Mouse (Mus musculus): ENCODE data around the gene Aldh1a3. TPM values are rescaled to one million over a fixed set of nuclear protein-coding genes. Genes with fewer than 3 reads are reported as not detected.

Aldh1a3 gene
- total RNA-seq, 2 experiments from 2014 or later = not detected

DNA sequence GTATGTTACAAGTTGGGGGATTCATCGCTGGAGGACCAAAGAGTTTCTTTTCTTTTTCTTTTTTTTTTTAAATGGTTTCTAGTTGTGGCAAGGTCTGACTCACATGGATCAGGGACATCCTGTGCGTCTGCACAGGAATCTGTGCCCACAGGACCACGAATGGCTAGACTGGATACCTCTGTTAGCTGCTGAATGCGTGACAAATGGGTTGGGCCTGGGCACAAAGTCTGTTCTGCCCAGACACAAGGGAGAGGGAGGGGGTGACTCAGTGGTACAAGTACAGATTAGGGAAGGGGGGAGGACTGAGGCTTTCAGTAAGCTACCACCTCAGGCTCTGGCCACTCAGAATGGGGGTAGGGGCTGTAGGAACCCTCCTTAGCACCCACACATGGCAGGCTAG, 51.6 kb downstream of the Aldh1a3 start:
- ATAC-seq (replicated peaks; ENCODE audit: low FRiP score, poor library complexity, severe bottlenecking) = no peak

DNA sequence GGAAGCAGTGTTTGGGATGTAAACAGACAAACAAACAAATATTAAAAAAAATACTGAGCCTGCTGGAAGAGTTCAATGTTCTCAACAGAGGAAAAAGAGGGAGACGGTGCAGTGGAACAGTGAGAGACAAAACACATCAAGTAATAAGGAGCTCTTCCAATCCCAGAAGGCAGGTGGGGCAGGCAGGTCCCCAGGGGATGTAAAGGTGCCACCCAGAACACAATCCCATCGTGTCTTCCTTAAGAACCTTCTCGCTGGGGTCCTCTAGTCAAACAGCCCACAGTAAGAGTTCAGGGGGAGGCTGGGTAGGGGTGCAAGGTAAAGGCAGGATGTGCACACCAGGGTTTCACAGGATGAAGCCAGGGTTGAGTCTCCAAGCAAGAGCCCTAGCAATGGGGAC, 53.9 kb downstream of the Aldh1a3 start:
- no peak for ATAC-seq (replicated peaks; ENCODE audit: low FRiP score, poor library complexity, severe bottlenecking)

DNA sequence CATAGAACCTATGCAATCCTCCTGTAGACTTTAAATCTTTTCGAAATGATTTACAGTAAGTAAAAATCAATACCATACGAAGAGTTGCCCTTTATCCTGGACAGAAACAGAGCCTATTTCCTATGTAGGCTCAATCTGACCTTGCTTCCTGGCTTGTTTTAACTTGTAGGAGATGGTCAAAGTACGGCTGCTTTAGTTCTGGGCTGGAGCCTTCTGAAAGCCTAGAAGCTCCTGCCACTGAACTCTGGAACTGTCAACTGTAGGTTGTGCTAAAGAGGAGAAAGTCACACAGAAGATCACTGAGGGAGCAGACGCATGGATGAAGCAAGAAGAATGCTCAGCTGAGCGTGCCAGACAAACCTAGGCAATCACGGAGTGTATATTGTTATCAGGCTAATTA, 56.3 kb downstream of the Aldh1a3 start:
- ATAC-seq (replicated peaks; ENCODE audit: low FRiP score, poor library complexity, severe bottlenecking) = no peak

DNA sequence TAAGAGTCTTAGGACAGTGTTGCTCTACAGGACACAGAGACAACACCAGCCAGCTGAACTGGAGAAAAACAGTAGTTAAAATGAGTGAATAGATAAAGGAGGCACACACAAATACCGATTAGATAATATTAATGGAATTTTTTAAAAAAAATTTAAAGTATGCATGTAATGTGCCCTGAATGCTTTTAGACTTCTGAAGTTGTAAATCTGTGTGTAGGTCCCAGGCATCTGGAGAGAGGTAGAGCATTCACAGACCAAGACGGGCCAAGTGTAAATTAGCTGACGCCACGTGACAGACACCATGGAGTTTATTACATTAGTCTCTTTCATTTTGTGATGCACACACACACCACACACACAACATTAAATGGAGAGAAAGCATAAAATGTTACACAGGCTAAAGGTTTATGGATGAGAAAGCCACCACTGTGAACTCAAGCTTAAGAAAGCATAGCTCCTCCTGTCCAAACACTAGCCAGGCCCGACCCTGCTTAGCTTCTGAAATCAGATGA, 57.3 kb downstream of the Aldh1a3 start:
- no peak for ATAC-seq (replicated peaks; ENCODE audit: low FRiP score, poor library complexity, severe bottlenecking)

DNA sequence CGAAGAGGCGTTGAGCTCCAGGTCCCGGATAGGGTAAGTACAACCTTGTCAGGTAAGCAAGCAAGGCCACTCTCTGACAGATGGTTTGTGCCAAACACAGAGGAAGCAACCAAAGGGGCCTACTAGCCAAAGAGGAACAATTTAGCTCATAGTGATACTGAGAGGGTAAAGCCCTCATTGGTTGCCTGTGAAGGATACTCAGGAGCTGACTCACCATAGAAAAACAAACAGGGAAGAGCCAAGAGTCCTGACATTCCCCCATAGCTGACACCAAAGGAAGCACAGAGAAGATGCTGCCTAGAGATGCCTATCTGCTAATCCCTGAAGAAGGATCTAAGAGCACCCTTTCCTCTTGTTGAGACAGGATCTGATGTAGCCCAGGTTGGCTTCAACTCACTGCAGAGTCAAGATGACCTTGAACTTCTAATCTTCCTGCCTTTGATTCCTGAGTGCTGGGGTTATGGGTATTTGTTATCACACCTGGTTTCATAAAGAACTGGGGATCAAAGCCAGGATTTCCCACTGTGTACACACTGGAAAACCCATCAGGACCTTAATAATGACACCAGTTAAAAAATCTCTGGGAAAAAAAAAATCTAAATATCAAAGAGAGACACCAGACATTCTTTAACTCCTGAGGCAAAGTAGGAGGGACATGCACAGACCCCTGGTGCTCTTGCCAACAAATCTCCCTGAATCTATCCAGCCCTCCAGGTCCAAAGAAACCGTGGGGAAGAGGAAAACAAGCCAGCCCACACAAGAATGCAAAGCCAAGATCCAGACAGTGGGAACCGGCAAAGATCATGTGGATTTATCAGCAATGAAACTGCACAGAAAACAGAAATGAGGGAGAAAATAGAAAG, 58.0 kb downstream of the Aldh1a3 start:
- no peak for ATAC-seq (replicated peaks; ENCODE audit: low FRiP score, poor library complexity, severe bottlenecking)

DNA sequence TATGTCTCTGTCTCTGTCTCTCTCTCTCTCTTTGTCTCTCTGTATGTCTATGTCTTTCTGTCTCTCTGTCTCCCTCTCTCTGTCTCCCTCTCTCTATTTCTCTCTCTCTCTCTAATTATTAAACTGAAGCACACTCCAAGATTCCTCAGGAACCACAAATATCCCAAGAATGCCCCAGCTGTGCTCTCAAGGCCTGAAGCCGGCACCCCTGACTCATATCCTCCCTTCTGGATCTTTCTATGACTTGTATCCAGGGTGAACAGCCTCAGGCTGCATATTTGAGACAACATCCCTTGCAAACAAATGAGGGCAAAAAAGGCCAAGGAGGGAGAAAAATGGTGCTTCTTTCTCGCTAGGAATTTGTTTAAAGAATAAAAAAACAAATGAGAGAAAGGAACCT, 61.4 kb downstream of the Aldh1a3 start, which contains the start of gene Gm10974:
Gm10974 (plus strand) TSS at position 2 of the 400 bp plus-strand sequence.
- no peak for ATAC-seq (replicated peaks; ENCODE audit: low FRiP score, poor library complexity, severe bottlenecking)

DNA sequence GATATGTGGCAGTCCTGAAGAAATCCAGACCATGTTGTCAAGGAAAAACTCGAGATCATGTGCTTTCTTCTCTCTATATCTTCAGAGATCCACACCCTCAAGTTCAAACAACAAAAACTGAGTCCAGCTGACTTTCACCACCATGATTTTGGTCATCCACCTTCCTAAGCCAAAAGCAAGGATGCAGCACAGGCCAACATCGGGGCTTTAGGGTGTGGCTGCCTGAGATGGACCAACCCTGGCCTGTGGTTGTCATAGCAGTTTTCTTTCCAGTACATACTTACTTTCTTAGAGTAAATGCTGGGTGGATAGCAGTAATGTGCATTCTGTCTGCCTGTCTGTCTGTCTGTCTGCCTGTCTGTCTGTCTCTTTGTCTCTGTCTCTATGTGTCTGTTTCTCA, 61.9 kb downstream of the Aldh1a3 start:
- ATAC-seq (replicated peaks; ENCODE audit: low FRiP score, poor library complexity, severe bottlenecking) = no peak

DNA sequence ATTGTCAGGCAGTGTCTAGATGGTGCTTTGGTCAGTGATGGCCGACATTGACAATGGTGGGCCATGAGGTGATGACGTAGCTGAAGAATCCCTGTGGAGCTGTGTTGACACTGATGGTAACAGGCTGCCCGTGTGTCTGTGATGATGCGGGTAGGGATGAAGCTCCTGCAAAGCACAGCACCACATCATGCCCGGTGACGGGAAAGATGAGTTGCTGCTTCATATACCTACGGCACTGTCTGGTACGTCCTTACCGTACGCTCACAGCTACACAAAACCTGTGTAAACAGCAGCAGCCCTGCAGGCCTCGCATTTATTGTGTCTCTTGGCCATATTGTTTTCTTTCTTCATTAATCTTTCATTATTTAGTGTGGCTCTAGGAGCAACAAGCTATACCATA, 62.8 kb downstream of the Aldh1a3 start:
- no peak for ATAC-seq (replicated peaks; ENCODE audit: low FRiP score, poor library complexity, severe bottlenecking)

DNA sequence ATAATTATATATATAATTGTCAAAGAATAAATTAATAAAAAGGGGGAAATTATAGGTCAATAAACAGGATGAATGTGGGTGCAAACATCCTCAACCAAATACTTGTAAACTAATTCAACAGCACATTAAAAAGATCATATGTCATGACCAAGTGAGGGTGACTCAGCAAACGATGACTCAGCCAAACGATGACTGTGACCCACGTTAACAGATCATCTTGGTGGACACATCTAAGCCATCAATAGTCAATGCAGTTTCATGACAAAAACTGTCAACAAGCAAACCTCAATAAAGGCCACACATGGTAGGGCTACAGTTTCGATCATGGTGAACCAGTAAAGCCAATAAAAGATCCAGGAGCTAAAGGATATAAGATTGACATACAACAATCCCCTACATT, 68.3 kb downstream of the Aldh1a3 start:
- no peak for ATAC-seq (replicated peaks; ENCODE audit: low FRiP score, poor library complexity, severe bottlenecking)

DNA sequence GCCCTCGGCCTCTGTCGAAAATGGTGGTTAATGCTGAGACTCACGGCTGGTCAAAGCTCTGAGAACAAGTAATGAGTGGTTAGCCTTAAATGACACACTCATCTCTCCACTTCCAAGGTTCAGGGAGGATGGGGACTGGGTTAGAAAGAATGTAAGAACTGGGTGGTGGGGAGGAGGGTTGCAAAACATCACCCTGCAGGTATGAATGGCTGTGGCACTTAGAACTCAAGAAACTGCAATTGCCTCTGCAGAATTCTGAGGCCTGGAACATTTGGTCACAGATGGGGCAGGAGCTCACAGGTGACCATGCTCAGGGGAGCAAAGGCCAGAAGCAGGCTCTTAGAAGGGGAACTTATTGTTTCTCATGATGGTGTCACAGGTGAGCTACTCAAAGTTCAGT, 68.9 kb downstream of the Aldh1a3 start:
- ATAC-seq (replicated peaks; ENCODE audit: low FRiP score, poor library complexity, severe bottlenecking) = 0 out of 2 replicates have a peak, but pooled peaks have one; percentile 34

DNA sequence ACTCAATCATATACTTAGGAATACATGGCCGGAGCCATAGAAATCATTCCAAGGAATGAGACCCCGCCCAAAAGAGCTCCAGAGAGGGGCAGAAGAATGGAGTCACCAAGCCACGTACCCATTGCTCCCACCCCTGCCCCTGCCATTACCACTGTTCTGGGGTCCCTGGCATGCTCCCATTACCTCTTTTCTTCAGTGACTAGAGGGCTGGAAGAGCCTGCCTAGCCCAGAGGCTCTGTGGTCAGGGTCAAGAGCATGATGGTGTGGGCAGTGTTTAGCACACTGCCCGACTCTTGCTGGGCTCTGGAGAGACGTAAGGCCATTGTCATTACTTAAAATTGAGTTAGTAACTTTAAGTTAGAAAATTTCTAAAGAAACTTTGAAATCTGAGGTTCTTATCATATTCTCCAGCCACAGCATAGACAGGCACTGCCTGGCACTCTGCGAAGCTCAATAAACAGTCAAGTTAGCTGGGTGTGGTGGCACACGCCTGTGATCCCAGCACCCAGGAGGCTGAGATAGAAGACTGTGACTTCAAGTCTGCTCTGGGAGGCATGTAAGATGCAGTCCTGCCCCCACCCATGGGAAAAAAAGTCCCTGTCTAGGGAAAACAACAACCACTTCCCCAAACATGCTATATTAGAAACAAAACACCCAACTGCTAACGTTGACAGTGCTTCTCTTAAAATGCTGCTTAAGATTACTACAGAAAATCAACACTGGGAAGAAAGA, 71.4 kb downstream of the Aldh1a3 start:
- ATAC-seq (replicated peaks; ENCODE audit: low FRiP score, poor library complexity, severe bottlenecking) = no peak

DNA sequence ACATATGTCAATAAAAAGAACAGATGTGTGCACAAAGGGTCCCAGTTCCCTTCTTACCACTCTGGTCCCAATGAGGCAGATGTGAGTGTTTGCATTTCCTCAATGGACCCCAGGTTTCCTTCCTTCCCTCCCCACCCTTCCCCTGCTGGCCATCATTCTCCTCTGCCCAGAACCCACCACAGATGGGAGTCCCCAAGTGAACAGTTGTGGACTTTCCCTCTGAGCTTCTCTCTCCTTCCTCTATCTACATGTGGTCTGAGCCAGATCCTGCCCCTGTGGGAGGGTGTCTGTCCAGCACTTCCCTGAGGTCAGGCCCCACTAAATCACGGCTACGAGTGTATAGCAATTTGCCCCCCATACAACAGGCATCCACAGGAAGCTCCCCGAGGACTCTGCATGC, 72.4 kb downstream of the Aldh1a3 start:
- no peak for ATAC-seq (replicated peaks; ENCODE audit: low FRiP score, poor library complexity, severe bottlenecking)

DNA sequence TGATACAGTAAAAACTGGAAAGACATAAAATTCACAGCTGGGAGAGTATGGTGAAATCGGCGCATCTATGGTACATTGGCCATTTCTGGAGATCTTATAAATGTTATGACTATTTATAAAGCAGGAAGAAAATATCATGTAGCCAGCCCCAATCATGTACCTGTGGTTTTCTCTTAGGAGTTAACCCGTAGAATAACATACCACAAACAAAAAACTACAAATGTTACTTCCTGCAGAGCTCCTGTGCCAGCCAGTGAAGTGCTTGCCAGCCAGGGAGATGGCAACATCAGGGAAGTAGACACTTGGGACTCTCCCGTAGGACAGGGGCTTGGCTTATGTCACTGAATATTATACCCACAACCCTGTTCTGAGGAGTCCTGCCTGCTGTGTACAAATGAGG, 76.2 kb downstream of the Aldh1a3 start:
- no peak for ATAC-seq (replicated peaks; ENCODE audit: low FRiP score, poor library complexity, severe bottlenecking)

DNA sequence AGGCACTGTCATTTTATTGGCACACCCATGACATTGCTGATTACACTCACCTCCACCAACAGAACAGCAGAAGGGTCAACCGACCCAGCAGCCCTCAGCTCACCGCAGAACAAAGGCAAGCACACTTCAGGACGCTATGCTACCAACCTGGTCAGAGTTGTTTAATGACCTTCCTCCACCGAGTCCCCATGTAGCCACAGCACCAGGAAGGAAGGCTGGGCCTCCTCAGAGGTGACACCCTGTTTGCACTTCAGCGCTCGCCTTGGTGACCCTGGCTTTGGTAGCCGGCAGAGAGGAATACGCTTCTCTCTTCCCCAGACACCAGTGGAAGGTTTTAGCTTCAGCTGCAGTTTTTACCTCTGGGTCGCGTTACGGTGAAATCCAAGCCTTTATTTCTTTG, 77.6 kb downstream of the Aldh1a3 start:
- no peak for ATAC-seq (replicated peaks; ENCODE audit: low FRiP score, poor library complexity, severe bottlenecking)

DNA sequence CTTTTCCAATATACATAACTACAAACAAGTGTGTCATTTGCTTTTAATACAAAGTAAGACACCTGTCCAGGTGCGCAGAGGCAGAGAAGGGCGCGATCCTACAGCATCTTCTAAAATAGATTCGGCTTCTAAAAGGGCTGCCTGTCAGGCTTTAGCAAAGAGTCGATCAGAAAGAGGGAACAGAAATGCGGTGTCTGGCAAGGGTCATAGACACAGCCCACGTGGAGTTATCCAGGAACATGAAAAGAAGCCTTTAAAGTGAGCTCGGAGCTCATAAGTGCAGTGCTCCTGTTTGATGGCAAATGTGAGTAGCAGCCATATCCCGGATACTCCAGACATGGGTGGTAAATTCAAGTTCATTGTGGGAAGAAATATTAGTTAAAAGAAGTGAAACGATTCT, 78.7 kb downstream of the Aldh1a3 start:
- no peak for ATAC-seq (replicated peaks; ENCODE audit: low FRiP score, poor library complexity, severe bottlenecking)

DNA sequence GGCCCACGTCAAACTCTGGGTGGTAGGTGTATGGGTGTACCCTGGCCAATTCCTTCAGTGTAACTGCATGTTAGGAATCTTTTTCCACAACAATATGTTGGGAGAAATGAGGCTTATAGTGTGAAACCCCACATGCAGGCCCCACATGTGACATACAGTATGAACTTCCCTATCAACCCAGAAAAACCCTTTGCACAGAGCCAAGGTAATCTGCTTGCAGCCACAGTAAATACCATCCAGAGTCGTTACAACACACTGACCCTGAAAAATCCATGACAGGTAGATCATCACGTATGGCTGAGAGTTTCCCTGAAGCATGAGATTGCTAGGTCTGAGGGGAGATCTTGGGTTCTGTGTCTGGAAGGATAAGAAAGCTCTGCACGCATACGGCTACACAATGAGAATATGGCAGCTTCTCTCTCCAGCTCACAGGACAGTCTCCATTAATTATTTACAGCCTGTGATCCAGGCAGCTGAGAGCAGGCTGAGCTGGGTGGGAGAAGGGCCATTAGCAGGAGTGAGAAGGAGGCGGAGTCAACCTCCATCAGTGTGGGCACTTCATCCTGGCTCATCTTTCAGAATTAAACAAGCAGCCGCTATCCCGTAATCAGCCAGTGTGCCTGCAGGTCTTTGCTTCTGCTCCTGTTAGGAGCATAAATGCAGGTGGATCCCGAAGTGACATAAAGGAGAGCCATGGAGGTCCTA, 80.2 kb downstream of the Aldh1a3 start:
- no peak for ATAC-seq (replicated peaks; ENCODE audit: low FRiP score, poor library complexity, severe bottlenecking)

DNA sequence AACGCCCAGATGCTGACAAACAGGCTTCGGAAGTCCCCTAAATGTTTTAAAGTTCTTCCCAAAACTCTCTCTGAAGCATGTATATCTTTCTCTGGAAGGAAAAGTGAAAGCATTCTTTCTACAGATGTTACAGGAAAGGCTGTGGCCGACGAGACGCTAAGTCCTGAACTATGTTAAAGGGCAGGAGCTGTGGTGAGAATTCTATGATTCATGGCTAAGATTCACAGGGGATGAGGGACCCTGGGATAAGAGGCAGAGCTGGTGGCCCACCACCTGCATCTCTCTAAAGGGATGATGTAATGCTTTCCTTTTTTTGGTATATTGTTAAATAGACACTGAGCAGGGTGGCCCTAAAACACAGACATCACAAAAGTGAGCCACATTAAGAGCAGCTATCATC, 84.0 kb downstream of the Aldh1a3 start:
- no peak for ATAC-seq (replicated peaks; ENCODE audit: low FRiP score, poor library complexity, severe bottlenecking)

DNA sequence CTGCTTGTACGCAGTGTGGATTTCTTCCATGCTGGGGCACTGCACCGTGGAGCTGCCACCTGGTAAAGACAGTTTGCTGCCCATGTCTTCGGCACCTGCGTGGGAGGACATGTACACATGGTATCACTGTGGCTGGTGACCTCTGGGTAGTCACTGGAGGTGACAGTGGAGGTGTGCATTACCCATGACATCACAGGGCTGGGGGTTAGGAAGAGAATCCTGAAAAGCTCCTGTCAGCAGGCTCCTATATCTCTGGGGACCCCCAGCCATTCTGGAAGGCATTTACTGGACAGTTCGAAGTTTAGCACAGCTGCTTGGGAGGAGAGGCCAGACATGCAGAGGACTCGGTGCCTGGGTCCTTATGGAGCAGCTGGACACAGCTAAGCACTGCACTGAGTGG, 84.5 kb downstream of the Aldh1a3 start:
- ATAC-seq (replicated peaks; ENCODE audit: low FRiP score, poor library complexity, severe bottlenecking) = no peak

DNA sequence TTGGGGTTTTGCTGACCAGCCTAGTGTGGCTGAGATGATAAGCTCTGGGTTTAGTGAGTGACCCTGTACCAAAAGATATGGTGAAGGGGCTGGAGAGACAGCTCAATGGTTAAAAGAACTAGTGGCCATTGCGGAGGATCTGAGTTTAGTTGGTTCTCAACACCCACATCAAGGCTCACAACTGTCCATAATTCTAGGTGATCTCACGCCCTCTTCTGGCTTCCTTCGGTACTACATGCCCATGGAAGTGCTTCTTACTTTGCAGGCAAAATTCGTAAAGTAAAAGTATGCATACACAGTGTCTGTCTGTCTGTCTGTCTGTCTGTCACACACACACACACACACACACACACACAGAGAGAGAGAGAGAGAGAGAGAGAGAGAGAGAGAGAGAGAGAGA, 85.0 kb downstream of the Aldh1a3 start:
- ATAC-seq (replicated peaks; ENCODE audit: low FRiP score, poor library complexity, severe bottlenecking) = no peak

Measured in erythroid progenitor cell, adult 5-6 weeks (primary cell).